Mouse (Mus musculus): Measurements from ENCODE around the gene Cbs. TPM values are rescaled to one million over a fixed set of nuclear protein-coding genes. Genes with fewer than 3 reads are reported as not detected.

The Cbs gene
- polyA plus RNA-seq, 1 experiment from 2014 or later, result 2.6 TPM

DNA sequence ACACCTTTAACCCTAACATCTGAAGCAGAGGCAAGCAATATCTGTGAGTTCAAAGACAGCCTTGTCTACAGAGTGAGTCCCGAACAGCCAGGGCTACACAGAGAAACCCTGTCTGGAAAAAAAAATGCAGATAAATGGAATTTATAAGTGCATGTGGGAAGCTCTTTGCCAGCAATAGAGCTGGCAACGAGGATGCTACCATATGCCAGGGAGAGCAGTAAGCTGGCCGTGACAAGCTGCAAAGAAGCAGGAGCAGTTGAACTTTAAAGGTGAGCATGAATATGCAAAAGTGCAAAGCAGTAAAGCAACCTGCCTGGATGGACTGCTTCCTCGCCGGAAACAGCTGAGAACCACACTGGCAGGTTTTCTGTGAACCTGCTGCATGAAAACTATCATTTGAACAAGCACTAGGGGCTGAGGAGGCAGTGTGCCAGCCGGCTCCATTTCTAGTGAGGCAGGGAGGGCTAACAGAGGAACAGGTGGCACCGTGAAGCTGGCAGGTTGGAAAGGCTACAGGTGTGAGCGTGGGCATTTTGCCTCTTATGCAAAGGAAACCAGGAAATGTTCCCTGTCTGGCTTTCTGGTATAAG lies 23.7 kb upstream of the Cbs start:
- no peak for ATAC-seq (ENCODE audit: low FRiP score)
- H3K27ac ChIP-seq, result no peak overlapping the region
- no peak overlapping the region for H3K4me3 ChIP-seq (replicated peaks)
- no peaks in the 10 kb centered on the region for H3K9me3 ChIP-seq
- peaks cover 17% of the 10 kb centered on the region for H3K4me1 ChIP-seq
- peaks cover 5% of the 10 kb centered on the region for H3K36me3 ChIP-seq (replicated peaks)
- H3K9ac ChIP-seq, result no peak overlapping the region
- WGBS, result 80% methylated on average over 8 of the region's 8 CpGs
- H3K27me3 ChIP-seq, result no peaks in the 10 kb centered on the region
- H3K4me2 ChIP-seq, result no peak overlapping the region

GRCm38 (mm10) chr17:31658468-31659185 lies 21.6 kb upstream of the Cbs start, which contains the start of gene U2af1:
Gene U2af1, minus strand, starts transcription at chr17:31658892.
- Histone ChIP-seq H3K4me2 (peak within 1 kb of the TSS; percentile 79), H3K4me1 (peaks cover 22% of the 10 kb centered on the region), H3K27ac (peak within 1 kb of the TSS; percentile 88), H3K9ac (peak within 1 kb of the TSS; percentile 95), H3K36me3 (replicated peaks) (peaks cover 21% of the 10 kb centered on the region), H3K4me3 (replicated peaks) (peak within 1 kb of the TSS; percentile 98), H3K9me3 (no peaks in the 10 kb centered on the region), H3K27me3 (no peaks in the 10 kb centered on the region)
- ATAC-seq (ENCODE audit: low FRiP score), result peak; percentile 98
- WGBS, result under 1% methylated on average over 68 of the region's 77 CpGs

- peak overlapping the region; percentile 79 for H3K4me2 ChIP-seq
- H3K4me1 ChIP-seq, result peaks cover 22% of the 10 kb centered on the region
- H3K27me3 ChIP-seq, result no peaks in the 10 kb centered on the region
- H3K36me3 ChIP-seq (replicated peaks), result peaks cover 26% of the 10 kb centered on the region
- WGBS, result 0% methylated on average over 26 of the region's 27 CpGs
- H3K27ac ChIP-seq, result peak overlapping the region; percentile 79
- H3K9ac ChIP-seq, result peak overlapping the region; percentile 95
- H3K4me3 ChIP-seq (replicated peaks), result peak overlapping the region; percentile 98
- H3K9me3 ChIP-seq, result no peaks in the 10 kb centered on the region
- no peak for ATAC-seq (ENCODE audit: low FRiP score)
Measured at GRCm38 (mm10) chr17:31658136-31658467, 21.1 kb upstream of the Cbs start.

DNA sequence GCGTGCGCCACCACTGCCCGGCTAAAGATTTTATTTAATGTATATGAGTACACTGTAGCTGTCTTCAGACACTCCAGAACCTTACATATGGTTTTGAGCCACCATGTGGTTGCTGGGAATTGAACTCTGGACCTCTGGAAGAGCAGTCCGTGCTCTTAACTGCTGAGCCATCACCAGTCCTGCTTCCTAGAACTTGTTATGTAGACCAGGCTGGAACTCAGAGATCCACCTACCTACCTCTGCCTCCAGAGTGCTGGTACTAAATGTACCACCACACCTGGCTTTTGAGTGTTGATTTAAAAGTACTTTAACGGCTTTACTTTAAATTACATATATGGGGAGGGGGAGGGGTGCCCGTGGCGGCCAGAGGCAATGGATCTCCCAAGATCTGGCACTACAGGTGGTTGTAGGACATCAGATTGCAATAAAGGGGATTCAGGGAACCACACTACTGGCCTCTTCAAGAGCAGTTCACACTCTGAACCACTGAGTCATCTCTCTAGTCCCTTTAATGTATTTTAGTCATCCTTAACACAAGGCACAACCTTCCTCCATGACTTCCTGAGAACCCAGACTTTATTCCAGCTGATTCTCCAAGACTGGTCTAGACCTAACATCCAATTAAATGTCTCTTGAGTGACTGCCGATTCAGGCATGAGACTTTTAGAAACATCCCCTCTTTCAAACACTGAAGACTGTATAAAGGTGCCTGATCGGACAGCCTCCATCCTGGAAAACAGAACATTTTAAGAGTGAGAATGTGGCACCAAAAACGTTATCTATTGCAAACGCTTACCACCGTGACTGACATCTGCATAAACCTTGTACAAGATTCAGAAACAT lies 20.3 kb upstream of the Cbs start:
- Histone ChIP-seq H3K27me3 (no peaks in the 10 kb centered on the region), H3K27ac (no peak overlapping the region), H3K4me2 (peak overlapping the region; percentile 79), H3K4me3 (replicated peaks) (peak overlapping the region; percentile 98), H3K36me3 (replicated peaks) (peaks cover 33% of the 10 kb centered on the region), H3K9me3 (no peaks in the 10 kb centered on the region), H3K4me1 (peaks cover 22% of the 10 kb centered on the region), H3K9ac (peak overlapping the region; percentile 95)
- WGBS, result 59% methylated on average over 12 of the region's 12 CpGs
- no peak for ATAC-seq (ENCODE audit: low FRiP score)

DNA sequence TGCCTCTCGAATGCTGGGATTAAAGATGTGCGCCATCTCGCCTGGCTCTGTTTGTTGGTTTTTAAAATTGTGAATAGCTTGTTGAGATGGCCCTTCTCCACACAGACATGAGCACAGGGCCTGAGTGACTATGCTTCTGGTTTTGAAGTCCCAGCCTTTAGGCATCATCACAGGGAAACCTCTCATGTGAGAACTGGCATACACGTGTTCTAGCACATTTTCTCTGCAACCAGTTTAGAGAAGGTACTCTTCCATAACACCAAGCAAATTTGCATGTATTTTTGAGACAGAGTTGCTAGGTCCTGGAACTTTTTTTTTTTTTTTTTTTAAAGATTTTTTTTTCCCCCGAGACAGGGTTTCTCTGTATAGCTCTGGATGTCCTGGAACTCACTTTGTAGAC lies 19.6 kb upstream of the Cbs start:
- ATAC-seq (ENCODE audit: low FRiP score), result no peak
- no peak overlapping the region for H3K27ac ChIP-seq
- H3K4me2 ChIP-seq, result peak overlapping the region; percentile 79
- no peaks in the 10 kb centered on the region for H3K9me3 ChIP-seq
- H3K9ac ChIP-seq, result peak overlapping the region; percentile 33; the same call in 1 of the 2 replicates
- H3K4me3 ChIP-seq (replicated peaks), result 0 out of 2 replicates have a peak overlapping the region, but pooled peaks have one; percentile 98
- no peaks in the 10 kb centered on the region for H3K27me3 ChIP-seq
- peaks cover 40% of the 10 kb centered on the region for H3K36me3 ChIP-seq (replicated peaks)
- WGBS, result 90% methylated on average over 5 of the region's 5 CpGs
- peaks cover 22% of the 10 kb centered on the region for H3K4me1 ChIP-seq

DNA sequence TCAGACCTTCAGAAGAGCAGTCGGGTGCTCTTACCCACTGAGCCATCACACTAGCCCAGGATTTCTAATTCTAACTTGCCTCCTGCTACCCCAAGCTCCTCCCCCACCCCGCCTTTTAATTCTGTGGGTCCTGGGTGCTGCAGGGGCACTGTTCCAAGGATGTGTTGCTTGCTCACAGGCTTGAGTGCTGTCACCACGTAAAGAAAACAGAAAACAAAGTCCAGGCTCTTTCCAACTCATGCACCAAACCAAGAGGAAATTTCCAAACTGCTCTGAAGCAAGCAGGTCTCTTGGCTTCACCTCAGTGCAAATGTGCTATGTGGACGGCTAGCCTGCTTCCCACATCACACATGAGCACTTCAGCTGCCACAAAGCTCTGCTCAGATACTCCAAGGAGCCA lies 18.3 kb upstream of the Cbs start:
- peaks cover 53% of the 10 kb centered on the region for H3K36me3 ChIP-seq (replicated peaks)
- peaks cover 22% of the 10 kb centered on the region for H3K4me1 ChIP-seq
- ATAC-seq (ENCODE audit: low FRiP score), result no peak
- H3K4me3 ChIP-seq (replicated peaks), result no peak overlapping the region
- H3K9me3 ChIP-seq, result no peaks in the 10 kb centered on the region
- no peaks in the 10 kb centered on the region for H3K27me3 ChIP-seq
- H3K9ac ChIP-seq, result no peak overlapping the region
- H3K4me2 ChIP-seq, result no peak overlapping the region
- no peak overlapping the region for H3K27ac ChIP-seq
- 84% methylated on average over 4 of the region's 4 CpGs for whole genome bisulfite sequencing

DNA sequence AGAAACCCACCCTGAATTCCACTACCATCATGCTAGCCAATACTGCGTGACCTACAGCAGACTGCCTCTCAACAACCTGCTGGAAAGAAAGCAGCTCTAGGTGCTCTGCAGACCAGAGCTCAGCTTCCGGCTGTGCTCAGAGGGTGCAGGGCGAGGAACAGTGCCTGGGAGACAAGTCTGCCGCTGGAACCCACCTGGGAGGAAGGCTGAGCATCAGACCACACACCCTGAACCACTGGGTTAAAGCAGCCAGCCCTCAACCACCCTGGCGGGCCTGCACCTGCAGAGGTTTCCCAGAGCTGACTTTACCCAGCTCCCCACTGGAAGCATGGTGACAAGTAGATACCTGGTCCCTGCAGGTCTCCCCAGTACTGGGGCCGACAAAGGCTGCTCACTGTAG lies 16.2 kb upstream of the Cbs start:
- WGBS, result 91% methylated on average over 6 of the region's 6 CpGs
- peaks cover 17% of the 10 kb centered on the region for H3K4me1 ChIP-seq
- H3K27me3 ChIP-seq, result no peaks in the 10 kb centered on the region
- no peak overlapping the region for H3K4me3 ChIP-seq (replicated peaks)
- H3K9me3 ChIP-seq, result no peaks in the 10 kb centered on the region
- no peak for ATAC-seq (ENCODE audit: low FRiP score)
- peaks cover 74% of the 10 kb centered on the region for H3K36me3 ChIP-seq (replicated peaks)
- H3K27ac ChIP-seq, result no peak overlapping the region
- no peak overlapping the region for H3K4me2 ChIP-seq
- H3K9ac ChIP-seq, result no peak overlapping the region

DNA sequence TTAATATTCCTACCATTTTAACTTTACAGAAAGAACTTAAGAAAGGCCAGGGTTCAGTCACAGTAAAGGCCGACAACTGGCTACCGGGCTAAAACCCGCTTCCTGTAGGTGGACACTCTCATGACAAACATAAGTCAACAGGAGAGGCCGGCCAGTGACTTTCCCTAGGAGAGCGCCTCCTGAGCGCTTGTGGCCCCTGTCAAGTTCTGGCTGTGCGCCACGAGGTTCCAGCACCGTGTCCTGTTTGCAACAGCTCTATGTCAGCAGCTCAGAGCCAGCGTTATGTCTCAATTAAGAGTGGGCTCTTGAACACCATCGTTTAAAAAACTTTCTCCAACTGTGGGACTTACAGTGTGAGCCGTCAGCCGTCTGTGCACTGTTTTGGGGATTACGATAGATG lies 15.1 kb upstream of the Cbs start:
- Histone ChIP-seq H3K4me1 (peaks cover 9% of the 10 kb centered on the region), H3K27ac (no peak overlapping the region), H3K4me2 (no peak overlapping the region), H3K27me3 (no peaks in the 10 kb centered on the region), H3K4me3 (replicated peaks) (no peak overlapping the region), H3K9ac (no peak overlapping the region), H3K9me3 (no peaks in the 10 kb centered on the region), H3K36me3 (replicated peaks) (peaks cover 85% of the 10 kb centered on the region)
- ATAC-seq (ENCODE audit: low FRiP score), result no peak
- WGBS, result 93% methylated on average over 14 of the region's 14 CpGs

GRCm38 (mm10) chr17:31646199-31647002 lies 9.4 kb upstream of the Cbs start:
- Histone ChIP-seq H3K9ac (no peak overlapping the region), H3K4me1 (no peaks in the 10 kb centered on the region), H3K27ac (no peak overlapping the region), H3K4me3 (replicated peaks) (no peak overlapping the region), H3K36me3 (replicated peaks) (peaks cover 59% of the 10 kb centered on the region), H3K27me3 (no peaks in the 10 kb centered on the region), H3K9me3 (no peaks in the 10 kb centered on the region), H3K4me2 (no peak overlapping the region)
- 93% methylated on average over 5 of the region's 5 CpGs for WGBS
- ATAC-seq (ENCODE audit: low FRiP score), result no peak

DNA sequence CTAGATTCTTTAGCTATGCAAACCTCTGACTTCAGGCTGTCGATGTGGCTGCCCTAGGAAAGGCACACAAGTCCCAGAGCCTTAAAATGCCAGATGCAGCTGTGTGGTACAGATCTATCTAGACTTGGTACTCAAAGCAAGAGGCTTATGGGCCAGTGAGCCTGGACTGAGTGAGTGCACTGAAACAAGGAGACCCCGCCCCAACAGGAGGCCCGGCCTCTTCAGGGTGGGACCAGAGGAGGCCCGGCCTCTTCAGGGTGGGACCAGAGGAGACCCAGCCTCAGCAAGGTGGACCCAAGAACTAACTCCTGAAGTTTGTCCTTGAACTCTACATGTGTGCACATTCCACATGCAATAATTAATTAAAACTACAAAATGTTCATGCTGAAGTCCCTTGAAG lies 5.9 kb upstream of the Cbs start:
- Histone ChIP-seq H3K4me2 (no peak overlapping the region), H3K9ac (no peak overlapping the region), H3K27me3 (peaks cover under 1% of the 10 kb centered on the region; the same call in 1 of the 2 replicates), H3K4me3 (replicated peaks) (no peak overlapping the region), H3K36me3 (replicated peaks) (peaks cover 24% of the 10 kb centered on the region), H3K4me1 (peaks cover 8% of the 10 kb centered on the region; the same call in 1 of the 2 replicates), H3K9me3 (no peaks in the 10 kb centered on the region), H3K27ac (no peak overlapping the region)
- no peak for ATAC-seq (ENCODE audit: low FRiP score)
- 70% methylated on average over 4 of the region's 4 CpGs for WGBS

DNA sequence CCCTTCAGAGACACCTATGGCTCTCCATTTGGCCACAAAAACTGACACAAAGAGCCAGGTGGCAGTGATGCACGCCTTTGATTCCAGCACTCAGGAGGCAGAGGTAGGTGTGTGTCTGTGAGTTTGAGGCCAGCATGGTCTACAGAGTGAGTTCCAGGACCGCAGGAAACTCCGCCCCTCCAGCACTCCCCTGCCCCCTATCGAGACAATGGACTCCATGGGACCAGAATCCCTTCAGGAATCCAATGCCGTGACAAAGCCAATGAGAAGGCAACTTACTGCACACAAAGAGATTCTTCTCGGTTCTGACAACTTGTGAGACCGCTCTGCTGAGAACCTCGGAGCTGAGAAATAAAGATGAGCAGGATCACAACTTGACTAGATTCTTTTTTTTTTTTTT lies 5.3 kb upstream of the Cbs start:
- no peak for ATAC-seq (ENCODE audit: low FRiP score)
- H3K27ac ChIP-seq, result no peak overlapping the region
- peaks cover 18% of the 10 kb centered on the region for H3K36me3 ChIP-seq (replicated peaks)
- no peak overlapping the region for H3K4me2 ChIP-seq
- H3K4me3 ChIP-seq (replicated peaks), result no peak overlapping the region
- WGBS, result 29% methylated on average over 8 of the region's 8 CpGs
- no peaks in the 10 kb centered on the region for H3K9me3 ChIP-seq
- no peak overlapping the region for H3K9ac ChIP-seq
- peaks cover 13% of the 10 kb centered on the region for H3K4me1 ChIP-seq
- peaks cover 6% of the 10 kb centered on the region for H3K27me3 ChIP-seq

- ATAC-seq (ENCODE audit: low FRiP score), result no peak
- peaks cover 32% of the 10 kb centered on the region for H3K27me3 ChIP-seq
- H3K4me3 ChIP-seq (replicated peaks), result no peak overlapping the region
- peaks cover 26% of the 10 kb centered on the region for H3K4me1 ChIP-seq
- 66% methylated on average over 4 of the region's 4 CpGs for WGBS
- no peaks in the 10 kb centered on the region for H3K9me3 ChIP-seq
- H3K4me2 ChIP-seq, result no peak overlapping the region
- no peak overlapping the region for H3K27ac ChIP-seq
- no peaks in the 10 kb centered on the region for H3K36me3 ChIP-seq (replicated peaks)
- no peak overlapping the region for H3K9ac ChIP-seq
Measured at GRCm38 (mm10) chr17:31639651-31640050, 2.6 kb upstream of the Cbs start.
